18 mouse cellular contexts compared by ENCODE assay signal in the genomic region with DNA sequence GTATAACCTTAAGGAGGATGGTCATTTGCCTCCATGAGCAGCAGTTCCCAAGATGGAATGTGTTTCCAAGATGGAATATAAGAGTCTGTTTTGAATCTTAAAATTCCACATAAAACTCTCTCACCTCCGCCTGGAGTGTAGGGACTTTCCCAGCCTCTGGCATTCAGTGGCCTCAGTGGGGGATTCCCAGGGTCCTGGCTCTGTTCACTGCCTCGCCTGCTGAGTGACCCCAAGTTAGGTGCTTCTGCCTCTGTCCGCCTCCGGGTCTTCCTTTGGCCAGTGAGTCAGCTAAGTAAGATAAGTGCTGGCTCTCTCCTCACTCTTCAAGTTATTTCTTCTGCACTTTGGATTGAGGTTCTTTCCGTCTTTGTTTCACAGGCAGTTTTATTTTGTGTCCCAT.
DNase-seq lines count a peak whose midpoint lies in the region; ATAC-seq lines count a peak whose summit lies in the region.
"Had no signal": no experiment of that assay in that cellular context is flagged by ENCODE, and none has a peak within 500 bp of the region (broad histone marks: within the 10 kb centered on the region; RNA-seq: fewer than 3 reads in every experiment).

No protein-coding gene starts in this region.

- H3K27ac ChIP-seq in limb, embryonic 15.5 days = peak overlapping the region; percentile 44
- no peak overlapping the region for H3K27ac ChIP-seq in limb, embryonic 10.5 days
- H3K27ac ChIP-seq: embryonic facial prominence, embryonic 10.5 days; forebrain, embryonic 13.5 days; forebrain, embryonic 15.5 days had no signal

- H3K27me3 ChIP-seq in limb, embryonic 15.5 days = 0 out of 2 replicates have a peak, but pooled peaks cover 4% of the 10 kb centered on the region
- H3K27me3 ChIP-seq in limb, embryonic 10.5 days (ENCODE audit: low read depth, poor library complexity, severe bottlenecking) = peaks cover 12% of the 10 kb centered on the region
- H3K27me3 ChIP-seq: embryonic facial prominence, embryonic 12.5 days; forebrain, embryonic 15.5 days had no signal

- H3K4me2 ChIP-seq in limb, embryonic 15.5 days = no peak overlapping the region
- H3K4me2 ChIP-seq: embryonic facial prominence, embryonic 12.5 days; forebrain, embryonic 13.5 days; forebrain, embryonic 15.5 days had no signal

- WGBS in limb, embryonic 15.5 days = 53% methylated on average over 5 of the region's 5 CpGs
- WGBS in limb, embryonic 10.5 days = 80% methylated on average over 5 of the region's 5 CpGs

- no peak overlapping the region for H3K9ac ChIP-seq in limb, embryonic 15.5 days
- H3K9ac ChIP-seq: embryonic facial prominence, embryonic 12.5 days; forebrain, embryonic 13.5 days; forebrain, embryonic 15.5 days; forebrain, postnatal 0 days had no signal

- H3K4me1 ChIP-seq in limb, embryonic 15.5 days = peaks cover 18% of the 10 kb centered on the region
- H3K4me1 ChIP-seq in limb, embryonic 10.5 days = peaks cover 20% of the 10 kb centered on the region

- no peak for DNase-seq in limb, embryonic 10.5 days (ENCODE audit: low spot score)
- peak; percentile 25 for DNase-seq in 3134 (ENCODE audit: extremely low read depth, insufficient read length, low spot score)
- peak; percentile 84 for DNase-seq in 3T3-L1 (ENCODE audit: low read depth, low spot score)
- DNase-seq in NIH3T3 (ENCODE audit: low read depth) = peak; percentile 58
- DNase-seq in layer of hippocampus, adult 9-11 months = no peak
- DNase-seq in thymus, postnatal 25 days = no peak
- no peak for DNase-seq in kidney, adult 9 months
- DNase-seq: adrenal gland, postnatal 25 days; cerebellum, adult 11-12 months; cerebellum, adult 2 months; cerebellum, adult 9-10 months; cerebellum, postnatal 25 days; forebrain, postnatal 0 days had no signal

- no peaks in the 10 kb centered on the region for H3K9me3 ChIP-seq in limb, embryonic 15.5 days
- no peaks in the 10 kb centered on the region for H3K9me3 ChIP-seq in limb, embryonic 10.5 days (replicated peaks)
- H3K9me3 ChIP-seq: embryonic facial prominence, embryonic 10.5 days; embryonic facial prominence, embryonic 12.5 days; forebrain, embryonic 13.5 days; forebrain, embryonic 15.5 days had no signal

- H3K36me3 ChIP-seq in limb, embryonic 15.5 days = no peaks in the 10 kb centered on the region
- no peaks in the 10 kb centered on the region for H3K36me3 ChIP-seq in limb, embryonic 10.5 days
- H3K36me3 ChIP-seq: embryonic facial prominence, embryonic 12.5 days; forebrain, embryonic 15.5 days had no signal

- ATAC-seq in limb, embryonic 15.5 days (ENCODE audit: insufficient number of reproducible peaks, low FRiP score, low TSS enrichment, low read depth) = no peak
- ATAC-seq: forebrain, embryonic 13.5 days; forebrain, embryonic 15.5 days; forebrain, postnatal 0 days had no signal

- no peak overlapping the region for H3K4me3 ChIP-seq in limb, embryonic 15.5 days
- H3K4me3 ChIP-seq in limb, embryonic 10.5 days = no peak overlapping the region
- H3K4me3 ChIP-seq: embryonic facial prominence, embryonic 10.5 days; embryonic facial prominence, embryonic 12.5 days; forebrain, embryonic 13.5 days; forebrain, embryonic 15.5 days had no signal

Comparison
In these comparisons a context has a peak if more than half of its experiments do, and no peak if none do; other contexts are left out.
1. DNase-seq: peak in 3134 (single experiment), 3T3-L1 (single experiment) and NIH3T3 (single experiment); none in limb, embryonic 10.5 days (single experiment), layer of hippocampus, adult 9-11 months (single experiment), thymus, postnatal 25 days (single experiment) and kidney, adult 9 months (single experiment).